Mouse (Mus musculus) MEL (cell line): ENCODE measurements around the gene Ces2h.

Source experiments
- CHD2 ChIP-seq: IDR thresholded peaks from 2 replicates; pipeline ENCODE4 v1.6.1; 2011; ENCODE audit warnings: low read length, improper control_type of control experiment
- CTCF ChIP-seq, 3 experiments: IDR thresholded peaks in 2 of 3; conservative IDR thresholded peaks in 1 of 3; 2 replicates each; pipeline ENCODE4 v1.5.1; 2011 to 2012; ENCODE audit warnings: low read length in 3 of 3, low read depth in 2 of 3, mild to moderate bottlenecking in 2 of 3, improper control_type of control experiment in 1 of 3, inconsistent platforms in 1 of 3, mixed read lengths in 1 of 3, moderate library complexity in 1 of 3; ENCODE audit not compliant: control insufficient read depth in 1 of 3, insufficient read depth in 1 of 3, poor library complexity in 1 of 3, severe bottlenecking in 1 of 3
- EP300 ChIP-seq, 2 experiments: IDR thresholded peaks; 2 replicates each; pipeline ENCODE4 v1.6.1; 2011; ENCODE audit warnings: improper control_type of control experiment in 2 of 2, low read length in 2 of 2, low read depth in 1 of 2, mild to moderate bottlenecking in 1 of 2
- GATA1 ChIP-seq: IDR thresholded peaks from 2 replicates; pipeline ENCODE4 v1.6.1; 2011; ENCODE audit warnings: low read depth, low read length, improper control_type of control experiment
- MAFK ChIP-seq: IDR thresholded peaks from 2 replicates; pipeline ENCODE4 v1.6.1; 2011; ENCODE audit warnings: low read depth, mild to moderate bottlenecking, low read length, improper control_type of control experiment, borderline replicate concordance
- MYC ChIP-seq: IDR thresholded peaks from 2 replicates; pipeline ENCODE4 v1.6.1; 2011; ENCODE audit warnings: low read depth, mild to moderate bottlenecking, low read length, improper control_type of control experiment, moderate library complexity
- POLR2A ChIP-seq, 2 experiments: IDR thresholded peaks; 2 replicates each; pipeline ENCODE4 v1.6.1; 2011 to 2012; ENCODE audit warnings: low read length in 2 of 2, mild to moderate bottlenecking in 2 of 2, control low read depth in 1 of 2, improper control_type of control experiment in 1 of 2, low read depth in 1 of 2, moderate library complexity in 1 of 2; ENCODE audit not compliant: control insufficient read depth in 1 of 2, insufficient read depth in 1 of 2, poor library complexity in 1 of 2
- POLR2AphosphoS2 ChIP-seq: IDR thresholded peaks from 2 replicates; pipeline ENCODE4 v1.6.1; 2011; ENCODE audit warnings: low read length, improper control_type of control experiment
- UBTF ChIP-seq: IDR thresholded peaks from 2 replicates; pipeline ENCODE4 v1.6.1; 2012; ENCODE audit warnings: low read depth, mild to moderate bottlenecking, inconsistent platforms, low read length, improper control_type of control experiment, moderate library complexity, borderline replicate concordance; ENCODE audit not compliant: insufficient read depth
- USF1 ChIP-seq: IDR thresholded peaks from 2 replicates; pipeline ENCODE4 v1.6.1; 2014; ENCODE audit warnings: low read depth, mild to moderate bottlenecking, inconsistent platforms, low read length, improper control_type of control experiment, moderate library complexity
- ZC3H11A ChIP-seq: IDR thresholded peaks from 2 replicates; pipeline ENCODE4 v1.6.1; 2012; ENCODE audit warnings: low read depth, mild to moderate bottlenecking, inconsistent platforms, low read length, improper control_type of control experiment
- ZMIZ1 ChIP-seq: IDR thresholded peaks from 2 replicates; pipeline ENCODE4 v1.6.1; 2012; ENCODE audit warnings: low read depth, mild to moderate bottlenecking, inconsistent platforms, low read length, improper control_type of control experiment, moderate library complexity

GRCm38 (mm10) chr8:104984126-104984525 is 16.5 kb upstream of the Ces2h start:
- no peak for TF ChIP-seq MAFK
- no peak for TF ChIP-seq CHD2
- TF ChIP-seq EP300 (IDR thresholded peaks at IDR 0.05; ENCODE audit: low read depth in 1 of 2, low read length in 2 of 2) = no peak
- TF ChIP-seq CTCF (IDR thresholded peaks at IDR 0.05 in 2 of 3, conservative IDR thresholded peaks at IDR 0.05 in 1 of 3; ENCODE audit: control insufficient read depth in 1 of 3, insufficient read depth in 1 of 3, low read depth in 2 of 3, low read length in 3 of 3, poor library complexity in 1 of 3, severe bottlenecking in 1 of 3) = no peak
- no peak for TF ChIP-seq MYC
- TF ChIP-seq POLR2A (IDR thresholded peaks at IDR 0.05; ENCODE audit: control insufficient read depth in 1 of 2, insufficient read depth in 1 of 2, low read depth in 1 of 2, low read length in 2 of 2, poor library complexity in 1 of 2) = no peak
- TF ChIP-seq POLR2AphosphoS2 = no peak
- no peak for TF ChIP-seq GATA1
- no peak for TF ChIP-seq UBTF
- no peak for TF ChIP-seq ZMIZ1
- no peak for TF ChIP-seq USF1
- TF ChIP-seq ZC3H11A = no peak
